Mouse (Mus musculus): Measurements from ENCODE around the gene Tnfsf13. TPM values are rescaled to one million over a fixed set of nuclear protein-coding genes. Genes with fewer than 3 reads are reported as not detected.

The Tnfsf13 gene
- polyA plus RNA-seq (2014; fragmentation: Illumina TruSeq; extraction: RNeasy Lipid Tissue Mini Kit (QIAGEN cat#74804); ENCODE audit: low replicate concordance), result 26.8 TPM

DNA sequence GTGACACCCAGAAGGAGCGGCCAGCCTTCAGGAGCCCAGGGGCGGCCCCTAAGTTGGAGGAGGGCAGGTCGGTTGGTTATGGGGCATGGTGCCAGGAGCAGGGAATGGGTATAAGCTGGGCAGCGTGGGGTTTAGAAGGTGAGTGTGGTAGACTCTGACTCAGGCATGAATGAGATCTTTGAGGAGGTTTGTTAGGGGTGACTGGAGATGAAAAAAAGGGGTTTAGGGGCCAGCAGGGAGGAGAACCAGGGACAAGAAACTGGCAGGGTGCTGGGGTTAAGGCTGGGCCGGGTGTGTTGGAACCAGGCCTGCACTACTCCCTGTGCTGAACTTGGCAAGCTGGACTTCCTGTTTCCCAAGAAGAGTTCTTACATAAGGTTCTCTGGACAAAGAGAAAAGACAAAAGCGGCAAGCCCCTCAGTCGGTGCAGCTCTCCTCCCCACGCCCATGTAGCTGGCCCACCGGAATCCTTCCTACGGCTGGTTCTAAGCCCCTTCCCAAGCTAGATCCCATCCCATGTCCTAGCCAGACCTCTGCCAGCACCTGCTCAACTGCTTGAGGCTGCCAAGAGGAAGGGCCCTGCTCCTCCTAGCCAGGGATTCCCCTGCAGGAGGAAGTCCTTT, at the start of gene Tnfsf13:
TSS of gene Tnfsf13 (minus strand) at position 259 of the 623 bp plus-strand sequence.

GRCm38 (mm10) chr11:69695361-69696181, 10.0 kb upstream of the Tnfsf13 start, which contains the start of the genes Tnfsf12 and Tnfsfm13:
Gene Tnfsf12 (minus strand): TSS chr11:69695849.
Gene Tnfsfm13 (minus strand): TSS chr11:69696098.

GRCm38 (mm10) chr11:69681314-69682208, 4.0 kb downstream of the Tnfsf13 start, which contains the start of gene Senp3:
Gene Senp3 (minus strand): TSS chr11:69682084.

GRCm38 (mm10) chr11:69672211-69672706, 13.3 kb downstream of the Tnfsf13 start, which contains the start of gene Eif4a1:
Gene Eif4a1 (minus strand): TSS chr11:69672423.

DNA sequence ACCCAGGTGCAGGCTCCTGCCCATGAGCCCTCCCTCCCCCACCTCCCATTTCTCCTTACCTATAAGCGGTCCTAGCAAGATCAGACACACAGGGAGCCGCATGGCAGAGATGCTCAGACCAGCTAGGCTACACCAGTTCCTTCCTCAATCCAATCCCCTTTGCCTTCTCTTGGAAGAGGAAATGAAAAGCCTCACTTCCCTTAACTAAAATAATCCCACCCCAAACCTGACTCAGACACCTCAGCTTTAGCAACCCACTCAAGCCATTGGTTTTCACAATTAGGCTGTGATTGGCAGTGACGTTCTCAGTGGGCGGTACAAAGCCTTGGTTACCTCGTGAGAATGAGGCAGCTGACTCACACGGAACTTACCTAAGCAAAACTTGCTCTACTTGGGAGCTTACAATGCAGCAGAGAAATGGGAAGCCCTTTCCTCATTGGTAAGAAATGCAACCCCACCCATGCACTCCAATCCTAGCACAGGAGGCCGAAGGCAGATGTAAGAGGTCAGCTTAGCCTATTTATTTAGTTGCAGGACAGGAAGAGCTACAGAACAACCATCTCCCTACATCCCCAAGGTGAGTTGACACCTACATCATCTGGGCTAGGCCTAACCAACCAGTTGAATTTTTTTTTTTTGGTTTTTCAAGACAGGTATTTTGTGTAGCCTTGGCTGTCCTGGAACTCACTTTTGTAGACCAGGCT, 19.5 kb downstream of the Tnfsf13 start, which contains the start of gene Cd68:
TSS of gene Cd68 (minus strand) at position 193 of the 704 bp plus-strand sequence.

GRCm38 (mm10) chr11:69662213-69662966, 23.2 kb downstream of the Tnfsf13 start, which contains the start of gene Mpdu1:
Gene Mpdu1 (minus strand): TSS chr11:69662642.

DNA sequence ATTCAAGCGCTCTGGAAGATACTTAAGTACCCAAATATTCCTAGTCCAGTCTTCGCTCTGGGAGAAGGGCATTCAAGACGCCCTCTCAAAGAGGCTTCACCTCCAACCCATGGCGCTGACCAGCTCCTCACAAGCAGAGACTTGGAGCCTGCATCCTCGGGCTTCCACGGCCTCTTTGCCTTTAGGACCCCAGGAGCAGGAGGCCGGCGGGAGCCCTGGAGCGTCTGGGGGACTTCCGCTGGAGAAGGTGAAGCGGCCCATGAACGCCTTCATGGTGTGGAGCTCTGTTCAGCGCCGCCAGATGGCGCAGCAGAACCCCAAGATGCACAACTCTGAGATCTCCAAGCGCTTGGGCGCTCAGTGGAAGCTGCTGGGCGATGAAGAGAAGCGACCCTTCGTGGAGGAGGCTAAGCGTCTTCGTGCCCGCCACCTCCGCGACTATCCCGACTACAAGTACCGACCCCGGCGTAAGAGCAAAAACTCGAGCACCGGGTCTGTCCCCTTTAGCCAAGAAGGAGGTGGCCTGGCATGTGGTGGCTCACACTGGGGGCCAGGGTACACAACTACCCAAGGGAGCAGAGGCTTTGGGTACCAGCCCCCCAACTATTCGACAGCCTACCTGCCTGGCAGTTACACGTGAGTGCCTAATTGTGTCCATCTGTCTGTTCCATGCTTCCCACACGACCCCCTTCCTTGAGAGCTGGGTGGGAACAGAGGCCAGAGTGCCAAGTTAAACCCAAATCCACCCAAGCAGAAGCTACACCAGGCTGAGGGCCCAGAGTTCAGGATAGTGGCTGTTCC, 30.1 kb downstream of the Tnfsf13 start, which contains the start of gene Sox15:
TSS of gene Sox15 (plus strand) at position 51 of the 801 bp plus-strand sequence.

Other genes with a start within 250 kb of the Tnfsf13 start
- 0.37 TPM for gene Dnah2, start 136.7 kb downstream of the Tnfsf13 start, polyA plus RNA-seq (2014; fragmentation: Illumina TruSeq; extraction: RNeasy Lipid Tissue Mini Kit (QIAGEN cat#74804); ENCODE audit: low replicate concordance)
- not detected for gene Efnb3, start 125.6 kb downstream of the Tnfsf13 start, polyA plus RNA-seq (2014; fragmentation: Illumina TruSeq; extraction: RNeasy Lipid Tissue Mini Kit (QIAGEN cat#74804); ENCODE audit: low replicate concordance)
- 0.59 TPM for gene Wrap53, start 105.5 kb downstream of the Tnfsf13 start, polyA plus RNA-seq (2014; fragmentation: Illumina TruSeq; extraction: RNeasy Lipid Tissue Mini Kit (QIAGEN cat#74804); ENCODE audit: low replicate concordance)
- 2.7 TPM for gene Trp53, start 105.4 kb downstream of the Tnfsf13 start, polyA plus RNA-seq (2014; fragmentation: Illumina TruSeq; extraction: RNeasy Lipid Tissue Mini Kit (QIAGEN cat#74804); ENCODE audit: low replicate concordance)
- gene Atp1b2, start 79.8 kb downstream of the Tnfsf13 start, polyA plus RNA-seq (2014; fragmentation: Illumina TruSeq; extraction: RNeasy Lipid Tissue Mini Kit (QIAGEN cat#74804); ENCODE audit: low replicate concordance), result 2.6 TPM
- not detected for gene Shbg, start 67.9 kb downstream of the Tnfsf13 start, polyA plus RNA-seq (2014; fragmentation: Illumina TruSeq; extraction: RNeasy Lipid Tissue Mini Kit (QIAGEN cat#74804); ENCODE audit: low replicate concordance)
- 0.97 TPM for gene Sat2, start 63.8 kb downstream of the Tnfsf13 start, polyA plus RNA-seq (2014; fragmentation: Illumina TruSeq; extraction: RNeasy Lipid Tissue Mini Kit (QIAGEN cat#74804); ENCODE audit: low replicate concordance)
- 7.3 TPM for gene Fxr2, start 52.8 kb downstream of the Tnfsf13 start, polyA plus RNA-seq (2014; fragmentation: Illumina TruSeq; extraction: RNeasy Lipid Tissue Mini Kit (QIAGEN cat#74804); ENCODE audit: low replicate concordance)
- not detected for gene Sox15, start 30.5 kb downstream of the Tnfsf13 start, polyA plus RNA-seq (2014; fragmentation: Illumina TruSeq; extraction: RNeasy Lipid Tissue Mini Kit (QIAGEN cat#74804); ENCODE audit: low replicate concordance)
- gene Mpdu1, start 23.1 kb downstream of the Tnfsf13 start, polyA plus RNA-seq (2014; fragmentation: Illumina TruSeq; extraction: RNeasy Lipid Tissue Mini Kit (QIAGEN cat#74804); ENCODE audit: low replicate concordance), result 15.1 TPM
- 1.7 TPM for gene Cd68, start 19.6 kb downstream of the Tnfsf13 start, polyA plus RNA-seq (2014; fragmentation: Illumina TruSeq; extraction: RNeasy Lipid Tissue Mini Kit (QIAGEN cat#74804); ENCODE audit: low replicate concordance)
- 261 TPM for gene Eif4a1, start 13.4 kb downstream of the Tnfsf13 start, polyA plus RNA-seq (2014; fragmentation: Illumina TruSeq; extraction: RNeasy Lipid Tissue Mini Kit (QIAGEN cat#74804); ENCODE audit: low replicate concordance)
- gene Senp3, start 3.7 kb downstream of the Tnfsf13 start, polyA plus RNA-seq (2014; fragmentation: Illumina TruSeq; extraction: RNeasy Lipid Tissue Mini Kit (QIAGEN cat#74804); ENCODE audit: low replicate concordance), result 73.2 TPM
- gene Tnfsf12, start 10.1 kb upstream of the Tnfsf13 start, polyA plus RNA-seq (2014; fragmentation: Illumina TruSeq; extraction: RNeasy Lipid Tissue Mini Kit (QIAGEN cat#74804); ENCODE audit: low replicate concordance), result 0.41 TPM
- 3.9 TPM for gene Tnfsfm13, start 10.3 kb upstream of the Tnfsf13 start, polyA plus RNA-seq (2014; fragmentation: Illumina TruSeq; extraction: RNeasy Lipid Tissue Mini Kit (QIAGEN cat#74804); ENCODE audit: low replicate concordance)
- gene Polr2a, start 72.9 kb upstream of the Tnfsf13 start, polyA plus RNA-seq (2014; fragmentation: Illumina TruSeq; extraction: RNeasy Lipid Tissue Mini Kit (QIAGEN cat#74804); ENCODE audit: low replicate concordance), result 15.6 TPM
- not detected for gene Slc35g3, start 76.2 kb upstream of the Tnfsf13 start, polyA plus RNA-seq (2014; fragmentation: Illumina TruSeq; extraction: RNeasy Lipid Tissue Mini Kit (QIAGEN cat#74804); ENCODE audit: low replicate concordance)
- 8.3 TPM for gene Zbtb4, start 80.1 kb upstream of the Tnfsf13 start, polyA plus RNA-seq (2014; fragmentation: Illumina TruSeq; extraction: RNeasy Lipid Tissue Mini Kit (QIAGEN cat#74804); ENCODE audit: low replicate concordance)
- 4.4 TPM for gene Chrnb1, start 110.2 kb upstream of the Tnfsf13 start, polyA plus RNA-seq (2014; fragmentation: Illumina TruSeq; extraction: RNeasy Lipid Tissue Mini Kit (QIAGEN cat#74804); ENCODE audit: low replicate concordance)
- 4.6 TPM for gene Fgf11, start 116.1 kb upstream of the Tnfsf13 start, polyA plus RNA-seq (2014; fragmentation: Illumina TruSeq; extraction: RNeasy Lipid Tissue Mini Kit (QIAGEN cat#74804); ENCODE audit: low replicate concordance)
- 10.2 TPM for gene Tmem102, start 119.8 kb upstream of the Tnfsf13 start, polyA plus RNA-seq (2014; fragmentation: Illumina TruSeq; extraction: RNeasy Lipid Tissue Mini Kit (QIAGEN cat#74804); ENCODE audit: low replicate concordance)
- not detected for gene Gm39566, start 129.5 kb upstream of the Tnfsf13 start, polyA plus RNA-seq (2014; fragmentation: Illumina TruSeq; extraction: RNeasy Lipid Tissue Mini Kit (QIAGEN cat#74804); ENCODE audit: low replicate concordance)
- gene Spem2, start 132.7 kb upstream of the Tnfsf13 start, polyA plus RNA-seq (2014; fragmentation: Illumina TruSeq; extraction: RNeasy Lipid Tissue Mini Kit (QIAGEN cat#74804); ENCODE audit: low replicate concordance), result not detected
- not detected for gene Spem1, start 136.4 kb upstream of the Tnfsf13 start, polyA plus RNA-seq (2014; fragmentation: Illumina TruSeq; extraction: RNeasy Lipid Tissue Mini Kit (QIAGEN cat#74804); ENCODE audit: low replicate concordance)
- gene Nlgn2, start 152.0 kb upstream of the Tnfsf13 start, polyA plus RNA-seq (2014; fragmentation: Illumina TruSeq; extraction: RNeasy Lipid Tissue Mini Kit (QIAGEN cat#74804); ENCODE audit: low replicate concordance), result 0.15 TPM
- gene Tmem256, start 152.7 kb upstream of the Tnfsf13 start, polyA plus RNA-seq (2014; fragmentation: Illumina TruSeq; extraction: RNeasy Lipid Tissue Mini Kit (QIAGEN cat#74804); ENCODE audit: low replicate concordance), result 4.2 TPM
- gene Plscr3, start 160.6 kb upstream of the Tnfsf13 start, polyA plus RNA-seq (2014; fragmentation: Illumina TruSeq; extraction: RNeasy Lipid Tissue Mini Kit (QIAGEN cat#74804); ENCODE audit: low replicate concordance), result 0.33 TPM
- 5.0 TPM for gene Tnk1, start 172.9 kb upstream of the Tnfsf13 start, polyA plus RNA-seq (2014; fragmentation: Illumina TruSeq; extraction: RNeasy Lipid Tissue Mini Kit (QIAGEN cat#74804); ENCODE audit: low replicate concordance)
- not detected for gene Tmem95, start 192.2 kb upstream of the Tnfsf13 start, polyA plus RNA-seq (2014; fragmentation: Illumina TruSeq; extraction: RNeasy Lipid Tissue Mini Kit (QIAGEN cat#74804); ENCODE audit: low replicate concordance)
- 1.4 TPM for gene Kctd11, start 195.6 kb upstream of the Tnfsf13 start, polyA plus RNA-seq (2014; fragmentation: Illumina TruSeq; extraction: RNeasy Lipid Tissue Mini Kit (QIAGEN cat#74804); ENCODE audit: low replicate concordance)
- gene Acap1, start 209.8 kb upstream of the Tnfsf13 start, polyA plus RNA-seq (2014; fragmentation: Illumina TruSeq; extraction: RNeasy Lipid Tissue Mini Kit (QIAGEN cat#74804); ENCODE audit: low replicate concordance), result 0.67 TPM
- 7.0 TPM for gene 2810408A11Rik, start 215.2 kb upstream of the Tnfsf13 start, polyA plus RNA-seq (2014; fragmentation: Illumina TruSeq; extraction: RNeasy Lipid Tissue Mini Kit (QIAGEN cat#74804); ENCODE audit: low replicate concordance)
- 1.6 TPM for gene Neurl4, start 215.3 kb upstream of the Tnfsf13 start, polyA plus RNA-seq (2014; fragmentation: Illumina TruSeq; extraction: RNeasy Lipid Tissue Mini Kit (QIAGEN cat#74804); ENCODE audit: low replicate concordance)
- gene Gps2, start 228.1 kb upstream of the Tnfsf13 start, polyA plus RNA-seq (2014; fragmentation: Illumina TruSeq; extraction: RNeasy Lipid Tissue Mini Kit (QIAGEN cat#74804); ENCODE audit: low replicate concordance), result 10.7 TPM
- gene Eif5a, start 236.2 kb upstream of the Tnfsf13 start, polyA plus RNA-seq (2014; fragmentation: Illumina TruSeq; extraction: RNeasy Lipid Tissue Mini Kit (QIAGEN cat#74804); ENCODE audit: low replicate concordance), result 136 TPM